Mouse (Mus musculus): ENCODE results near the gene Fam8a1.

Gene Fam8a1

GRCm38 (mm10) chr13:46674601-46675000 lies 5.3 kb downstream of the Fam8a1 start:
- DNase-seq (ENCODE audit: extremely low spot score, low spot score) = no peak

DNA sequence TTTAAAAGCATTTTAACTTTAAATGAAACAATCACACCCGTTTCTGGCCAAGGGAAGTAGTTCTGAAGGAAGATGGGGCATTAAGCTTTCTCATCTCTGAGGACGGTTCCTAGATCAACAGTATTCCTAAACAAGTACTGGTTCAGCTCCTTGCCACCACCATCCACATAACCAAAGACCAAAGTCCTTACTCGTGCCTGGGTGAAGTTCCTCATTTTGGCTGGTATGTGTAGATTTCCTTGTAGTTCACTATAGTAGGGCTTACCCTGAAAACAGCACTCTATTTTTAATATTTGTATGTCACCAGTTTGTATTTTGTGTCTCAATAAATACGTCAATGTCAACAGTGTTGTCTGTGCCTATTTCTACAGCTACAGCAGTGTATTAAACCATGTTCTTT lies 8.4 kb downstream of the Fam8a1 start:
- DNase-seq (ENCODE audit: extremely low spot score, low spot score) = no peak

- DNase-seq (ENCODE audit: extremely low spot score, low spot score) = no peak
Observed at GRCm38 (mm10) chr13:46682921-46683320, 13.6 kb downstream of the Fam8a1 start.

DNA sequence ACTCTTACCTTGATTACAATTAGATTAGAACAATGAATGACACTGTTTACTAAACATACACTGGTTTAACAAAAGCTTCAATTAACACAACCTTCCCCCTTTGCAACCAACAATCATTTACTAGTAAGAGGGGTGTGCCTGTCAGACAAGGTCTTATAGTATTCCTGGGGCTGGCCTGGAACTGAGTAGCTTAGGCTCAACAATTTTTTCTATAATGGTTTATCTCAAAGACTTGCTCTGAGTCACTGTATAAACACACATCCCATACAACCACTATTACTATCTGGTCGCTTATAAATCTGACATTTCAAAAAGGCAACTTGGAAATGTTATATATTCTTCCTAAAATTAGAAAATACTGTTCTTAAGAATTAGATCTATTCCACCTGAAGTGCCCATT lies 14.0 kb downstream of the Fam8a1 start:
- DNase-seq (ENCODE audit: extremely low spot score, low spot score) = no peak

- DNase-seq (ENCODE audit: extremely low spot score, low spot score) = no peak
Observed at GRCm38 (mm10) chr13:46690559-46691241, 21.4 kb downstream of the Fam8a1 start.

- no peak for DNase-seq (ENCODE audit: extremely low spot score, low spot score)
Observed at GRCm38 (mm10) chr13:46695296-46695908, 26.1 kb downstream of the Fam8a1 start.

DNA sequence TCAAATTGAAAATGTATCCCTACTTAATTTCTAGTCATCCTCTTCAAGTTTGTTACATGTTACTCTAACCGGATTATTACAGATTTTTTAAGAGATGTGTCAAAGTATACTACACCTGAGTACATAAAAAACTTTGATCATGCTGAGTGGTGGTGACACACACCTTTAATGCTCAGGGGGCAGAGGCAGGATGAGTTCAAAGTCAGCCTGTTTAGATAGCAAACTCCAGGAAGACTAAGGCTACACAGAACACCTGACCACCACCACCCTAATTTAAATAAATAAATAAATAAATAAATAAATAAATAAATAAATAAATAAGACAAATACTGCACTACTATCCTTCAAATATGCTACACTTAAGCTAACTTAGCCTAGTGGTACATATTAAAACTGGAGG lies 26.6 kb downstream of the Fam8a1 start:
- no peak for DNase-seq (ENCODE audit: extremely low spot score, low spot score)

GRCm38 (mm10) chr13:46696788-46697187 lies 27.5 kb downstream of the Fam8a1 start:
- DNase-seq (ENCODE audit: extremely low spot score, low spot score) = no peak

DNA sequence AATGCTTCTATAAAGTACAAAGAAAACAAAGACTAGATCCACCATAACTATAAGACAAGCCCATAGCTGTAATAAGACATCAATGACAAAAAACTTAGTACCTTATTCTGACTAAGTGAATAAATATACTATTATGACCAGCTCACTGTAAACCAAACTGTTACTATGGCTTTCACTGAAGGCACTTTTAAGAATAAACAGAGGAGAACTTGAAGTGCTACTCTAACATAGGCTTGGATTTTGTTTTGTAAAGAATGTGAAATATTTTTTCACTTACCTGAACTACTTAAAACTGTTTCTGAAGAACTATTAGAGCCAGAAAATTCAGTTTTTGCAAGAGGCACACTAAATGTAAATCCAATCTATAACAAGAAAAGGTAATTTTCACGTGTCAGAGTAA lies 30.1 kb downstream of the Fam8a1 start:
- no peak for DNase-seq (ENCODE audit: extremely low spot score, low spot score)

DNA sequence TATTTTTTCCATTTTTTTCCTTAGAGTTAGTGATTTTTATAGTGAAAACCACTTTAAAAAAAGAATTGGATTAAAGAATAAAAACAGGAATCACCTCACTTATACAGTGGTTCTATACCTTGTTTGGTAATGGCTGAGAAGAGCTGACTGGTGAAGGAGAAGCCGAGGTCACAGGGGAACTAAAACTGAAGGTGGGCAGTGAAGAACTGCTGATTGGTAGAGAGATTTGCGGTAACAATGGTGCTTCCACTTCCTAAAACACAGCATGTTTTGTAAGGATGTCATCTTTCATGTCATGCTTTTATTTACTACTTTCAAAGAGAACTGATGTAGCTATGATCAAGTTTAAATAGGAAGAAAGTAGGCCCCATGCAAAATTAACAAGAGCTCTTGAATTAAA lies 32.2 kb downstream of the Fam8a1 start:
- no peak for DNase-seq (ENCODE audit: extremely low spot score, low spot score)

DNA sequence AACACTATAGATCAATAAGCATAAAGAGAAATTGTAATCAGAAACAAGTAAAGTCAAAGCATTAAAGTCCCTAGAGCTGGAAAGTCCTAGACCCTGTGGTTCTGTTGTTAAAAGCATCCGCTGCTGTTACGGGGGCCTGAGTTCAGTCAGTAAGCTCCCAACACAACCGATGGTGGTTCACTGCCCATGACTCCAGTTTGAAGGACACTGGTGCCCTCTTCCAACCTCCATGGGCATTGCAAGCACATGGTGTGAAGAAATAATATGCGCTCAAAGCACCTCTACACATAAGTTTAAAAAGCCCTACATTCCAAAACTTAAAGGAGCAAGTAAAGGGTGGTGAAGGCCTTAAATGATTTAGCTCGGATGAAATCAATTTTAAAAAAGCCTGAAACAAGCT lies 33.8 kb downstream of the Fam8a1 start:
- no peak for DNase-seq (ENCODE audit: extremely low spot score, low spot score)

DNA sequence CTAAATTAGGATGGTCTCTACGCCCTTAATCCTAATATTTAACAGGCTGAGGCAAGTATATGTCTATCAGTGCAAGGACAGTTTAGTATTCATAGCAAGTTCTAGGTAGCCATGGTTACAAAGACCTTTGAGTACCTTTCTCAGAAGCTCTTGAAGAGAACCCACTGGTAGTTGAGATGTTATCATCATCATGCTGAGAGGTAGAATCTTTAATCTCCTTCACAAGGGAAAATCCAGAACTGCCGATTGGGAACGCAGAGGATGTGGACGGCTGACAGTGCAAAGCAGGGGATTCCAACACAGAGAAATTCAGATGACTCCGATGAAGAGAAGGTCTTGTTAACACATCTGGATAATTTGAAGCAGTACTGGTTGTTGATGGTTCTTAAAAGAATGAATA lies 44.2 kb downstream of the Fam8a1 start:
- no peak for DNase-seq (ENCODE audit: extremely low spot score, low spot score)

DNA sequence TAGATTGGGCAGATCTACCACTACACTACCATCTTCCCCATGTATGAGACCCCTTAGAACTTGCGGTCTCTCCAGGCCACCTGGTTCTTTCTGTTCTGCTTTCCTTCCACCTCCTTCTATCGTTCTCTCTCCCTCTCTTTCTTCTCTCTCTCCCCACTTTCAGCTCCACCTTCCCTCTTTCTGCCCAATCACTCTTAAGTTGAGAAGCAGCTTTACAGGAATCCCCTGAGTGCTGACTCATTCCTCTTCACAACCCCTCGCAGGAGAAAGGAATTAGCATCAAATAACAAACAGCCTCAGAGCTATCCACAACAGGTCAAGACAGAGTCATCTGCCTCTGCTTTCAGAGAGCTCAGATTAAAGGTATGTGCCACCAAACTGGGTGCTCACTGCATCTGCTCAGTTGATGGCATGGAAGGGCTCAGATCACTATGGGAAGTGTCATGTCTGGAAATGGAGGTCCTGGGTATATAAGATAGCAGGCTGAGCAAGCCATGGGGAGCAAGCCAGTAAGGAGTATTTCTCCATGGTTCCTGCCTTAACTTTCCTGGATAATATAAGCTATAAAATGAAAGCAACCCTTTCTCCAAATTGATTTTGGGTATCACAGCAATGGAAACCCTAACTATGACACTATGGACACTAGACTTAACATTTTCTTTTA lies 46.8 kb downstream of the Fam8a1 start:
- no peak for DNase-seq (ENCODE audit: extremely low spot score, low spot score)

- no peak for DNase-seq (ENCODE audit: extremely low spot score, low spot score)
Observed at GRCm38 (mm10) chr13:46718893-46719400, 49.6 kb downstream of the Fam8a1 start.

DNA sequence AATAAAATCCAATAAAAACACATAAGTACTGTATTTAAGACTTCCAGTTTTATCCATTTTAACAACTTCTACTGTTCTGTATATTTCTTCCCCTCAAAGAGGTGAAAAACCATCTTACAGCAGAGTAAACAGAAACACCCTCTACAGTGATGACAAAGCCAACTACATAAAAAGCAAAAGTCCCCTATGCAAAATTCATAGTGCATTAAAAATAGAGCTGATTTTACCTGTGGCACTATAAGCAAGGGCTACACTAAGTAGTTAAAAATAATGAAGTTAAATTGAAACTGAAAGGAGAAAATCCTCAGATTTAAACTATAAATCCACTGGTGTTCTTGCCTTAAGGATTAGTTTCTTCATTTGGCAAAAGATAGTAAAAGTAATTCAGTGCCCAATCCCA lies 51.7 kb downstream of the Fam8a1 start:
- DNase-seq (ENCODE audit: extremely low spot score, low spot score) = no peak

DNA sequence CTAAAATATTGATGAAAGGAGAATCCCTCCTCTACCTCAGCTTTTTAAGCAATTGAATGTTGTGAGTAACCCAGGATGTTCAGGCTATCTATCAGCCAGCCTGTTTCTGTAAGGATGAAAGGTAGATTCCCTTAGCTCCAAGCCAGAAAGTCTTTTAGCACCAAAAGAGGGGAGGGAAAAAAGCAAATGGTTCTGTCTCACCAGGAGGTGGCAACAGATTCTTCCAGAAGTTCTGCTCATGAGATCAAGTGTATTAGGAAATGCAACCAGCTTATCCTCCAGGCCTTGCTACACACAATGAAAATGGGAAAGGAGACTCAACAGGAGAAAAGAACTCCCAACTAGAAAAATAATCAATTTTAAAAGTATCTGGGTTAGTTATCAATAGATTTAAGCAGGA lies 55.0 kb downstream of the Fam8a1 start:
- no peak for DNase-seq (ENCODE audit: extremely low spot score, low spot score)

- no peak for DNase-seq (ENCODE audit: extremely low spot score, low spot score)
Observed at GRCm38 (mm10) chr13:46725227-46725626, 55.9 kb downstream of the Fam8a1 start.

GRCm38 (mm10) chr13:46726288-46727037 lies 57.1 kb downstream of the Fam8a1 start:
- DNase-seq (ENCODE audit: extremely low spot score, low spot score) = peak; percentile 50

DNA sequence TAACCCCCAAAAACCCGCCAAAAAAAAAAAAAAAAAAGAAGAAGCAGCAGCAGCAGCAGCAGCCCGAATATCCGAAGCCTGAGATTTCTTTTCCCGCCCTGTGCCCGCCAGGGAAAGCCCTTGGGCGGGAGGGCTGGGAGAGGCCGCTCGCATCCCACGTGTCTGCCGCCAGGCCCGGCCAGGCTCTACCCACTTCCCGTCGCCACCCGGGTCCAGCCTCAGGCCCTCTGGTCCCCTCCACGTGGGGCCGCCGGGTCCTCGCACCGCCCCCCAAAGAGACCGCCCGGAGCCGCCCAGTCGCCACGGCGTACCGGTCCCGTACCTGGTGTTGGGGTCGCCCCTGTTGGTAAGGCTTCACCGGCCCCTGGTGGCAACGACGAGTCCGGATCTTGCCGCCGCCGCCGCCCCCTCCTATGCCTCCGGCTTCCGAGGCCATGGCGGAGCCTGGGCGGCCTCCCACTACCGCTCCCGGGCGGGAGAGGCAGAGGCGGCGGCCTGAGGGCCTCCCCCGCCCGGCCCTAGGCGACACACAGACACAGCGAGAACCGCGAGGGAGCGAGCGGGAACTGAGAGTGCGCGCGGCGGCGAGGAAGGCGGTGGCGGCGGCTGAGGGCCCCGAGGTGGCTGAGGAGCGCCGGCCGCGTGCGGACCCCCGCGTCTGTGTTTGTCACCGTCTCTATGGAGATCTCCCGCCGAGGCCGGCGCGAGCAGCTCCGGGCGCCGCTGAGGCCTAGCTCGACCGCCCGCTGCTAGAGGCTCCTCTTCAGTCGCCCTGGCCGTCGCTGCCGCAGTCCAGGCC lies 57.9 kb downstream of the Fam8a1 start:
- peak; percentile 81 for DNase-seq (ENCODE audit: extremely low spot score, low spot score)

Data from neural tube, embryonic 10.5 days (tissue).